Mouse (Mus musculus): ENCODE measurements around the gene Ccin.

Gene Ccin

GRCm38 (mm10) chr4:44004623-44005409 lies 21.5 kb downstream of the Ccin start:
- in situ Hi-C loops (cut with MboI; ENCODE audit: low pct_unique_long_range_greater_than_20kb in 1 of 2, low sequenced_read_pairs in 2 of 2, unreplicated experiment in 1 of 2), result no loop called here

DNA sequence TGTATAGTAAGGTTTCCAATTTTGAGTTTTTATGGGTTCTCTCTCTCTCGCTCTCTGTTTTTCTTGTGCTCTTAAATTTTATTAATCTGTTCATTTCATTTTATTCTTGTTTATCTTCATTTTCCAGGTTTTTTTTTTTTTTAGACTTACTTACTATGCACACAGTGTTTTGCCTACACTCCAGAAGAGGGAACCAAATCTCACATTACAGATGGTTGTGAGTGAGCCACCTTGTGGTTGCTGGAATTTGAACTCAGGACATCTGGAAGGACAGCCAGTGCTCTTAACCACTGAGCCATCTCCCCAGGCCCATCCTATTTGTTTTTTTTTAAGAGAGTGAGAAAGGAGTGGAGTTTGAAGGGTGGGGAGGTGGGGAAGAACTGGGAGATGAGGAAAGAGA lies 26.9 kb downstream of the Ccin start:
- in situ Hi-C loops (cut with MboI; ENCODE audit: low pct_unique_long_range_greater_than_20kb in 1 of 2, low sequenced_read_pairs in 2 of 2, unreplicated experiment in 1 of 2), result no loop called here

DNA sequence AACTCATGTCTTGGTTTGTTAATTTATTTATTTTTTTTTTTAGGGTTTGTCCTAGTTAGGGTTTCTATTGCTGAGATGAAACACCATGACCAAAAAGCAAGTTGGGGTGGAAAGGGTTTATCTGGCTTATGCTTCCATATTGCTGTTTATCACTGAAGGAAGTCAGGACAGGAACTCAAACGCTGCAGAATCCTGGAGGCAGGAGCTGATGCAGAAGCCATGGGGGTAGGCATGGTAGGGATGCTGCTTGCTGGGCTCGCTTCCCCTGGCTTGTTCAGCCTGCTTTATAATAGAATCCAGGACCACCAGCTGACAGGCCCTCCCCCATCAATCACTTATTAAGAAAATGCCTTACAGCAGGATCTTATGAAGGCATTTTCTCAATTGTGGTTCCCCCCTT lies 27.6 kb downstream of the Ccin start:
- in situ Hi-C loops (cut with MboI; ENCODE audit: low pct_unique_long_range_greater_than_20kb in 1 of 2, low sequenced_read_pairs in 2 of 2, unreplicated experiment in 1 of 2), result no loop called here

DNA sequence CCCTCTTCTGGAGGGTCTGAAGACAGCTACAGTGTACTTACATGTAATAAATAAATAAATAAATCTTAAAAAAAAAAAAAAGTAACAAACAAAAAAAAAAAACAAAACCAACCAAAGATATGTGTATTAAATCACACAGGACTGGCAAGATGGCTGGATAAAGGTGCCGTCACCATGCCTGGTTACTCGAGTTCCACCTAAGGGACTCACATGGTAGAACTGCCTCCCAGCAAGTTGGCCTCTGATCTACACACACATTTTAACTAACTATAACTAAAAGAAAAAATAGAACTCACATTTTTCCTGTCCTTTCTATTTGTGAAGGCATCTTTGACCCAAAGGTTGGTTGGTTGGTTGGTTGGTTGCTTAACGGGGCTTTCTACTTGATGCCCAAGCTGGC lies 28.5 kb downstream of the Ccin start:
- in situ Hi-C loops (cut with MboI; ENCODE audit: low pct_unique_long_range_greater_than_20kb in 1 of 2, low sequenced_read_pairs in 2 of 2, unreplicated experiment in 1 of 2), result no loop called here

DNA sequence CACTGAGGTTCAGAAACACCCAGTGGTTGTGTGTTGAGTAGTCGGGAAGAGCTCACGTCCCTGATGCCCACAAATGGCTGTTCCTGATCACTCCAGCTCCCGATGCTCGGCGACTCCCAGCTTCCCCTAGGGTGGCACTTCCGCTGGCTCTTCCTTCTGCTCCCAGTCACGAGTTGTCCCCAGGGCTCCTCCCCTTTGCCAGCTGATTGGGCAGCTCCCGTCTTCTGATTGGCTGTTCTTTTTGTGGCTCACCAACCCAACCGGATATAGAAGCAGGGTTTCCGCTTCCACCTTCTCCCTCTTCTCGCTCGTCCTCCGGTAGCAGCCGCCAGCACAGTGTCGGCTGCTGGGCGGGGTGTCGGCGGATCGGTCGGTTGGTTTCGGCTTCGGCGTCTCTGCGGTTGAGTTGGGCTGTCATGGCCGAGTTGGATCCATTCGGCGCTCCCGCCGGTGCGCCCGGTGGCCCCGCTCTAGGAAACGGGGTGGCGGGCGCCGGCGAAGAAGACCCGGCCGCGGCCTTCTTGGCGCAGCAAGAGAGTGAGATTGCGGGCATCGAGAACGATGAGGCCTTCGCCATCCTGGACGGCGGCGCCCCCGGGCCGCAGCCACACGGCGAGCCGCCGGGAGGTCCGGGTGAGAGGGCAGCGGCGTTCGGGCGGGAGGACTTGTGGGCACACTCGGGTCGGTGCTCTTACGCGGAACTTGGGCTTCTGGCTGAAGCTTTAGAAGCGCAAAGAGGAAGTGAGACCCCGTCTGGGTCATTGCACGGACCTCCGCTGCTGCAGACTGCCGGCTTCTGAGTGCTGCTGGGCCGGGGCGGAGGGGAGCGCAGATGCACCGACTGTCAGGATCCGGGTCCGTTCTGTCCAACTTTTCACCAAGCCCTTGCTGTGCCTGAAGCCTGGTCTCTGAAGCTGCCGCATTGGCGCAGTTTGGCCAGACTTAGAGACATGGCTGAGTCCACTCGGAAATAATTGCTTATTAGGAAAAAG lies 29.4 kb downstream of the Ccin start:
- in situ Hi-C loops (cut with MboI; ENCODE audit: low pct_unique_long_range_greater_than_20kb in 1 of 2, low sequenced_read_pairs in 2 of 2, unreplicated experiment in 1 of 2), result no loop called here

- in situ Hi-C loops (cut with MboI; ENCODE audit: low pct_unique_long_range_greater_than_20kb in 1 of 2, low sequenced_read_pairs in 2 of 2, unreplicated experiment in 1 of 2), result no loop called here
Observed at GRCm38 (mm10) chr4:44013391-44014070, 30.2 kb downstream of the Ccin start.

GRCm38 (mm10) chr4:44016071-44016470 lies 32.8 kb downstream of the Ccin start:
- in situ Hi-C loops (cut with MboI; ENCODE audit: low pct_unique_long_range_greater_than_20kb in 1 of 2, low sequenced_read_pairs in 2 of 2, unreplicated experiment in 1 of 2), result no loop called here

GRCm38 (mm10) chr4:44016791-44017190 lies 33.5 kb downstream of the Ccin start:
- in situ Hi-C loops (cut with MboI; ENCODE audit: low pct_unique_long_range_greater_than_20kb in 1 of 2, low sequenced_read_pairs in 2 of 2, unreplicated experiment in 1 of 2), result no loop called here

DNA sequence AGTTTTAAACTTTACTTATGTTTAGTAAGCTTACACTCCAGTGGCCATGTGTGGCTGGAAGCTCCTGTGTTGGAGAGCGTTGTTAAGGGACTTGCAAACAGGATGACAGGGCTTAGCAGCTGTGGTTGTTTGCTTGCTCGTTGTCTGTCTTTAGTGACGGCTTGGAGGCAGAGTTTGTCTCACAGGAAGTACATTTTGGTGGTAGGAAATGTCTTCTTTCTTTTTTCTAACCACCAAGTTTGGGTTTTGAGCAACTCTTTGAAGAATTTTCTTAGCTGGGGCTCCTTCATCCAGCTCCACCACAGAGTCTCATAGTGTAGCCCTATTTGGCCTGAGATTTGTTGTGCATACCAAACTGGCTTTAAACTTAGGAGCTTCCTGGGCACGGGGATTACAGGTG lies 39.0 kb downstream of the Ccin start:
- in situ Hi-C loops (cut with MboI; ENCODE audit: low pct_unique_long_range_greater_than_20kb in 1 of 2, low sequenced_read_pairs in 2 of 2, unreplicated experiment in 1 of 2), result no loop called here

DNA sequence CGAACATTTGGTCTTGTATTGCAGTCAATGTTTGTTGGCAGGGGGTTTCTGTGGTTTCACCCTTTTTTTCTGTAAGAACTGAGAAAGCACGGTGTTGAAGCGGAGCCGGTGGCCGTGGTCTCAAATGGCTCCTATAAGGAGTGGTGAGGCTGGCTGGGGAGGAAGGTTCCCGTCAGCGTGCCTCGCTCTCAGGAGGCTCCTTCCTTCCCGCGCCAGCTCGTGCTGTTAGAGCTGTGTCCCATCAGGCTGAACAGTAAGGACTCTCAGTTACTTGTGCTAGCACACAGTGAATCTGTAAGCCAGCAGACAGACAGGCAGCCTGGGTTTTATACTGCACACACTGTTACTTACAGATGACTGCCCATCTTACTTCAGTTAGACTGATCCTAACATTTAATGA lies 39.5 kb downstream of the Ccin start:
- in situ Hi-C loops (cut with MboI; ENCODE audit: low pct_unique_long_range_greater_than_20kb in 1 of 2, low sequenced_read_pairs in 2 of 2, unreplicated experiment in 1 of 2), result no loop called here

- in situ Hi-C loops (cut with MboI; ENCODE audit: low pct_unique_long_range_greater_than_20kb in 1 of 2, low sequenced_read_pairs in 2 of 2, unreplicated experiment in 1 of 2), result no loop called here
Observed at GRCm38 (mm10) chr4:44023681-44024080, 40.4 kb downstream of the Ccin start.

GRCm38 (mm10) chr4:44024241-44024640 lies 41.0 kb downstream of the Ccin start:
- in situ Hi-C loops (cut with MboI; ENCODE audit: low pct_unique_long_range_greater_than_20kb in 1 of 2, low sequenced_read_pairs in 2 of 2, unreplicated experiment in 1 of 2), result no loop called here

GRCm38 (mm10) chr4:44025570-44025969 lies 42.3 kb downstream of the Ccin start:
- in situ Hi-C loops (cut with MboI; ENCODE audit: low pct_unique_long_range_greater_than_20kb in 1 of 2, low sequenced_read_pairs in 2 of 2, unreplicated experiment in 1 of 2), result no loop called here

- in situ Hi-C loops (cut with MboI; ENCODE audit: low pct_unique_long_range_greater_than_20kb in 1 of 2, low sequenced_read_pairs in 2 of 2, unreplicated experiment in 1 of 2), result no loop called here
Observed at GRCm38 (mm10) chr4:44028303-44029135, 45.2 kb downstream of the Ccin start.

GRCm38 (mm10) chr4:44029661-44030066 lies 46.4 kb downstream of the Ccin start:
- in situ Hi-C loops (cut with MboI; ENCODE audit: low pct_unique_long_range_greater_than_20kb in 1 of 2, low sequenced_read_pairs in 2 of 2, unreplicated experiment in 1 of 2), result no loop called here

DNA sequence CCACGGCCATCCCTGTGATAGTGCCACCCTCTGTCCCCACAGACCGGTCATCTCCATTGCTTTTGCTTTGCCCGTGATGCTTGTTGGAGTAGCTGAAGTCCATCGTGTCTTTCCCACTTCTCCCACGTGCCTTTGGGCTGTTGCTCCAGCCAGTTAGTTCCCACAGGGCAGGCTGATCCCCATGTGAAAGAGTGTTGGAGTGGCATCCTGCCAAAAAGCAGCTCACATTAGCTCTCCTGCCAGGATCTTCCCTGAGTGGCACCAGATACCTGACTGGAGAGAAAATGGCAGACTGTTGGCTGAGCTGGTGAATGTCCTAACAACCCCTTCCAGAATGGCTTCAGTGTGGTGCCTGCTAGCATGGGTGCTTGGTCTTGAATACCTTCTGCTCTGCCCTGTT lies 48.2 kb downstream of the Ccin start:
- in situ Hi-C loops (cut with MboI; ENCODE audit: low pct_unique_long_range_greater_than_20kb in 1 of 2, low sequenced_read_pairs in 2 of 2, unreplicated experiment in 1 of 2), result no loop called here

Data from mouse embryonic stem cell (cell line).